Mouse (Mus musculus) intestine, embryonic 16.5 days (tissue): ENCODE results near the gene Rgs14. TPM values are rescaled to one million over a fixed set of nuclear protein-coding genes. Genes with fewer than 3 reads are reported as not detected.
A peak's percentile ranks its signal among the peaks of the same experiment; 100 is the strongest.

ENCODE experiments used
- ATAC-seq: fragments of 200-750 bp; cut with Nextera tagmentation; 2 replicates; pipeline ENCODE4 v1.8.0; 2017; ENCODE audit warnings: moderate TSS enrichment, moderate library complexity
- H3K27ac ChIP-seq: fragments of 300-500 bp; sonication (generic); 2 replicates; pipeline ENCODE4 v1.5.1; 2014; ENCODE audit warnings: mild to moderate bottlenecking, low read length
- H3K27me3 ChIP-seq: fragments of 300-500 bp; sonication (generic); replicated peaks from 2 replicates; pipeline ENCODE4 v1.6.1; 2014; ENCODE audit warnings: low read length, control low read depth, mixed read lengths; ENCODE audit not compliant: control insufficient read depth, insufficient read depth
- H3K36me3 ChIP-seq: fragments of 300-500 bp; sonication (generic); 2 replicates; pipeline ENCODE4 v1.6.1; 2014; ENCODE audit warnings: low read length, control low read depth; ENCODE audit not compliant: control insufficient read depth, insufficient read depth
- H3K4me1 ChIP-seq: fragments of 300-500 bp; sonication (generic); 2 replicates; pipeline ENCODE4 v1.6.1; 2014; ENCODE audit warnings: low read length, control low read depth, mixed read lengths; ENCODE audit not compliant: control insufficient read depth, insufficient read depth
- H3K4me2 ChIP-seq: fragments of 300-500 bp; sonication (generic); 2 replicates; pipeline ENCODE4 v1.6.1; 2014; ENCODE audit warnings: low read depth, low read length, control low read depth
- H3K4me3 ChIP-seq: fragments of 300-500 bp; sonication (generic); 2 replicates; pipeline ENCODE4 v1.5.1; 2014; ENCODE audit warnings: mild to moderate bottlenecking, low read length
- H3K9ac ChIP-seq: fragments of 300-500 bp; sonication (generic); 2 replicates; pipeline ENCODE4 v1.6.1; 2014; ENCODE audit warnings: low read depth, low read length
- H3K9me3 ChIP-seq: fragments of 300-500 bp; sonication (generic); 2 replicates; pipeline ENCODE4 v1.6.1; 2016; ENCODE audit warnings: low read length, control low read depth; ENCODE audit not compliant: control insufficient read depth
- WGBS: fragments of 180-500 bp; shearing (Covaris S2); extraction: QIAGEN DNeasy Blood & Tissue Kit; methylation state at CpG from one replicate; pipeline ENCODE4 v1.1.7; 2014; 5-methylcytosine and 5-hydroxymethylcytosine counted together
- polyA plus RNA-seq: library from polyadenylated mRNA; unstranded; fragments of >200 nt; fragmentation: Nextera tagmentation; extraction: Ambion mirVana; gene quantifications from 2 replicates; pipeline ENCODE4 v1.2.1, GENCODE M21; 2015

The Rgs14 gene
- 0.93 and 1.1 TPM in 2 replicates for polyA plus RNA-seq

GRCm38 (mm10) chr13:55369531-55370114, at the start of gene Rgs14:
Gene Rgs14, plus strand, starts transcription at chr13:55369732.
- ATAC-seq, result no peak
- 50% methylated on average over 13 of the region's 13 CpGs for WGBS
- H3K4me3 ChIP-seq, result 0 out of 2 replicates have a peak within 1 kb of the TSS, but pooled peaks have one; percentile 0
- H3K4me2 ChIP-seq, result no peak within 1 kb of the TSS
- no peak within 1 kb of the TSS for H3K27ac ChIP-seq
- H3K9me3 ChIP-seq, result no peaks in the 10 kb centered on the region
- no peaks in the 10 kb centered on the region; the same call in 1 of the 2 replicates for H3K27me3 ChIP-seq
- H3K4me1 ChIP-seq, result peaks cover 4% of the 10 kb centered on the region
- no peaks in the 10 kb centered on the region for H3K36me3 ChIP-seq
- H3K9ac ChIP-seq, result 0 out of 2 replicates have a peak within 1 kb of the TSS, but pooled peaks have one; percentile 5

- 74% methylated on average over 4 of the region's 4 CpGs for WGBS
- H3K9me3 ChIP-seq, result no peaks in the 10 kb centered on the region
- peak within 1 kb of the TSS; percentile 97 for H3K9ac ChIP-seq
- H3K4me2 ChIP-seq, result peak within 1 kb of the TSS; percentile 79
- H3K27me3 ChIP-seq, result no peaks in the 10 kb centered on the region
- no peak for ATAC-seq
- H3K27ac ChIP-seq, result peak within 1 kb of the TSS; percentile 81
- H3K4me3 ChIP-seq, result peak within 1 kb of the TSS; percentile 78
- peaks cover 13% of the 10 kb centered on the region for H3K36me3 ChIP-seq
- peaks cover 26% of the 10 kb centered on the region for H3K4me1 ChIP-seq
Observed at GRCm38 (mm10) chr13:55319931-55320533, 49.5 kb upstream of the Rgs14 start, which contains the start of gene Prelid1. Gene Prelid1, plus strand, starts transcription at chr13:55320500.

- Histone ChIP-seq H3K4me1 (peaks cover 33% of the 10 kb centered on the region), H3K4me2 (peak within 1 kb of the TSS; percentile 79), H3K4me3 (peak within 1 kb of the TSS; percentile 78), H3K9me3 (no peaks in the 10 kb centered on the region), H3K27me3 (no peaks in the 10 kb centered on the region), H3K36me3 (peaks cover 22% of the 10 kb centered on the region), H3K27ac (peak within 1 kb of the TSS; percentile 89), H3K9ac (peak within 1 kb of the TSS; percentile 97)
- ATAC-seq, result peak; percentile 88
- WGBS, result under 1% methylated on average over 73 of the region's 73 CpGs
Observed at GRCm38 (mm10) chr13:55321434-55322129, 48.0 kb upstream of the Rgs14 start, which contains the start of gene Rab24. Gene Rab24, minus strand, starts transcription at chr13:55321946.

- Histone ChIP-seq H3K27me3 (no peaks in the 10 kb centered on the region), H3K9me3 (no peaks in the 10 kb centered on the region), H3K9ac (peak overlapping the region; percentile 97), H3K4me1 (peaks cover 38% of the 10 kb centered on the region), H3K27ac (peak overlapping the region; percentile 89), H3K4me2 (peak overlapping the region; percentile 71), H3K4me3 (peak overlapping the region; percentile 78), H3K36me3 (peaks cover 22% of the 10 kb centered on the region)
- under 1% methylated on average over 31 of the region's 31 CpGs for WGBS
- ATAC-seq, result peak; percentile 43
Observed at GRCm38 (mm10) chr13:55322130-55322825, 47.3 kb upstream of the Rgs14 start.

GRCm38 (mm10) chr13:55325596-55325995, 43.9 kb upstream of the Rgs14 start:
- peaks cover 51% of the 10 kb centered on the region for H3K4me1 ChIP-seq
- ATAC-seq, result no peak
- no peak overlapping the region for H3K4me2 ChIP-seq
- H3K9ac ChIP-seq, result peak overlapping the region; percentile 43; the same call in 1 of the 2 replicates
- H3K27me3 ChIP-seq, result no peaks in the 10 kb centered on the region
- peak overlapping the region; percentile 21; the same call in 1 of the 2 replicates for H3K27ac ChIP-seq
- no peaks in the 10 kb centered on the region for H3K9me3 ChIP-seq
- H3K4me3 ChIP-seq, result no peak overlapping the region
- H3K36me3 ChIP-seq, result peaks cover 15% of the 10 kb centered on the region
- 63% methylated on average over 11 of the region's 11 CpGs for WGBS

- Histone ChIP-seq H3K9ac (no peak overlapping the region), H3K4me2 (no peak overlapping the region), H3K4me3 (no peak overlapping the region), H3K36me3 (peaks cover 15% of the 10 kb centered on the region), H3K9me3 (no peaks in the 10 kb centered on the region), H3K4me1 (peaks cover 47% of the 10 kb centered on the region), H3K27me3 (no peaks in the 10 kb centered on the region), H3K27ac (peak overlapping the region; percentile 4; the same call in 1 of the 2 replicates)
- ATAC-seq, result no peak
- 42% methylated on average over 4 of the region's 4 CpGs for WGBS
Observed at GRCm38 (mm10) chr13:55327169-55327568, 42.4 kb upstream of the Rgs14 start.

GRCm38 (mm10) chr13:55327633-55328032, 41.9 kb upstream of the Rgs14 start:
- H3K4me1 ChIP-seq, result peaks cover 47% of the 10 kb centered on the region
- H3K36me3 ChIP-seq, result peaks cover 15% of the 10 kb centered on the region
- H3K27me3 ChIP-seq, result no peaks in the 10 kb centered on the region
- H3K4me2 ChIP-seq, result no peak overlapping the region; the same call in 1 of the 2 replicates
- peak; percentile 14 for ATAC-seq
- H3K9me3 ChIP-seq, result no peaks in the 10 kb centered on the region
- peak overlapping the region; percentile 10; the same call in 1 of the 2 replicates for H3K4me3 ChIP-seq
- H3K27ac ChIP-seq, result no peak overlapping the region
- WGBS, result 57% methylated on average over 8 of the region's 8 CpGs
- H3K9ac ChIP-seq, result 0 out of 2 replicates have a peak overlapping the region, but pooled peaks have one; percentile 78

GRCm38 (mm10) chr13:55328171-55328570, 41.4 kb upstream of the Rgs14 start:
- Histone ChIP-seq H3K36me3 (peaks cover 12% of the 10 kb centered on the region; the same call in 1 of the 2 replicates), H3K9me3 (no peaks in the 10 kb centered on the region), H3K4me1 (peaks cover 44% of the 10 kb centered on the region), H3K4me3 (peak overlapping the region; percentile 88), H3K9ac (peak overlapping the region; percentile 78), H3K4me2 (peak overlapping the region; percentile 96), H3K27ac (no peak overlapping the region), H3K27me3 (no peaks in the 10 kb centered on the region)
- ATAC-seq, result no peak
- WGBS, result 86% methylated on average over 6 of the region's 6 CpGs
